Mouse (Mus musculus) frontal cortex, adult 2 months (tissue): ENCODE measurements around the gene Ndufb7. TPM values are rescaled to one million over a fixed set of nuclear protein-coding genes. Genes with fewer than 3 reads are reported as not detected.

Experiments used
- DNase-seq, 2 experiments: peaks; one replicate each; pipeline ENCODE4 v3.0.0; 2022; ENCODE audit warnings: low spot score in 1 of 2; ENCODE audit errors: extremely low spot score in 1 of 2
- polyA plus RNA-seq: library from polyadenylated mRNA; depleted of rRNA; stranded (reverse); fragments of >200 nt; gene quantifications from 2 replicates; pipeline ENCODE4 v1.2.3, GENCODE M21; 2012; rRNA removed

Gene Ndufb7
- polyA plus RNA-seq, 1 experiment = 324 TPM

DNA sequence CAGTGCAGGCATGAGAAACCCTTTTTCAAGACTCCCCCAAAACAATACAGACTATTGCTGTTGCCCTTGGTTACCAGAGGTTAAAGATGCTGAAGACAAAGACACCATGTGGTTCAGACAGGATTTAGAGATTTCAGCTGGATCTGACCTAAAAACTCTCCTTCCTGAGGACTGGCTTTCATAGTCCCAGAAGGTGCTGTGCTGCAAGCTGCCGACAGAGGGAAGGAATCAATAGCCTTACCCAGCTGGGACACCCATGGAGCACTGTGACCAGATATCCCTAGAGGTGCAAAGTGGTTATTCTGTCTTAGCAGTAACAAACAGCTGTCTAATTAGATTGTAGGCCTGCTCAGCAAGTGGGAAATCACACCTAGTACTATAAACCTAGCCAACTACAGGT, 31.7 kb downstream of the Ndufb7 start:
- no peak for DNase-seq

DNA sequence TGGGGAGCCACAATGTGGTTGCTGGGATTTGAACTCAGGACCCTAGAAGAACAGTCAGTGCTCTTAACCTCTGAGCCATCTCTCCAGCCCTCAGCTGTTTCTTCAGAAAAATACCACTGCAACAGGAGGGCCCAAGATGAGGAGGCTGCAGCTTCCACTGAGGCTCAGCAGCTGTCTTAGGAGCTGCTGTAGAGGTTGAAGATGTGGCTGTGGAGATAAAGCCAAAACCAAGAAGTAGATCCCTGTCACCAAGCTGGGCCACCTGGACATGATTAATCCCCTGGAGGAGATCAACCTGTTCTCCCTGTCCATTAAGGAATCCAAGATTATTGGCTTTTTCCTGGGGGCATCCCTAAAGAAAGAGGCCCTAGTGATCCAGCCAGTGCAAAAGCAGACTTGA, 33.3 kb downstream of the Ndufb7 start:
- no peak for DNase-seq

DNA sequence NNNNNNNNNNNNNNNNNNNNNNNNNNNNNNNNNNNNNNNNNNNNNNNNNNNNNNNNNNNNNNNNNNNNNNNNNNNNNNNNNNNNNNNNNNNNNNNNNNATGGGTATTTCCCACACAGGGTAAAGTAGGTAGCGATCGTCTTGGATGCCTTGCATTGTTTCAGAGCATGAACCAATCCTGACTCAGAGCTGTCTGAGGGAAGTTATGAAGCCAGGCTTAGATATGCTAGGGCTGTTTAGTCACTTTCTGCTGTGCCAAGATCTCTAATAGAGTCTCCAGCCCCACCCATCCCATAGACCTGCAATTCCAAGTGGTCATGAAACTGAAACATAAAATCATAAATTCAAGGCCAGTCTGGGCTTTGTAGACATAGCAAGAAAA, 36.2 kb downstream of the Ndufb7 start:
- no peak for DNase-seq

DNA sequence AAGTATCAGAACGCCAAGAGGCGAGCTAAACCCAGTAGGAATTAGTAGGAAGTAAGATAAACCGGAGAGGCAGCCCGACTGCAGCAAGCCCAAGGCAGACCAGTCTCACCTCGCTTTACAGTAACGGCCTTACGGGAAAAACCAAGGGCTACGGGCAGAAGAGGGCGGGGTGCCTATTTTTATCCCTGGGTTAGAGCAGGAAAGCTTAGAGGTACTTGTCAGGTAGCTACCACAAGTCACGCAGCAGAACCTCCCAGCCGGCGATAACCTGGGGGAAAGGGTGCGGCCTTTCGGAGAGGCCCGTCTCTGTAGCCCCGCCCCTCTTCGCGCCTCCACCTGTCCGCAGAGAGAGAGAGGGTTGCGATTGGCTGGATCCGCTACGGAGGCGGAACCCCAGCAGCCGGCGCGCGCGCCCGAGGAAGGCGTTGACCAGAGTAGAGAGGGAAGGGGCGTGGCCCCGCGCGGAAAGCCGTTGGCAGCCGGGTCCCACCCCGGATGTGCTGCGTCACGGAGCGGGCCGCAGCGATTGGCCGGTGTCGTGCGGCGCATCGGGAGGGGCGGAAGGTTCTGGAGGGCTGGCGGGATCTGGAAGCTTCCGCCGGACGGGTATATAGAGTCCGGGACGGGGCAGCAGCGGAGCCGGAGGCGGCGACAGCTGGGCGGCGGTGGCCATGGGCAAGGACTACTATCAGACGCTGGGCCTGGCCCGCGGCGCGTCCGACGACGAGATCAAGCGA, 41.4 kb downstream of the Ndufb7 start, which contains the start of the genes Tecr and Dnajb1:
Gene Tecr (minus strand): TSS at position 311 of the 737 bp plus-strand sequence.
Gene Dnajb1 (plus strand): TSS at position 533 of the 737 bp plus-strand sequence.
- peak; percentile 99 for DNase-seq

DNA sequence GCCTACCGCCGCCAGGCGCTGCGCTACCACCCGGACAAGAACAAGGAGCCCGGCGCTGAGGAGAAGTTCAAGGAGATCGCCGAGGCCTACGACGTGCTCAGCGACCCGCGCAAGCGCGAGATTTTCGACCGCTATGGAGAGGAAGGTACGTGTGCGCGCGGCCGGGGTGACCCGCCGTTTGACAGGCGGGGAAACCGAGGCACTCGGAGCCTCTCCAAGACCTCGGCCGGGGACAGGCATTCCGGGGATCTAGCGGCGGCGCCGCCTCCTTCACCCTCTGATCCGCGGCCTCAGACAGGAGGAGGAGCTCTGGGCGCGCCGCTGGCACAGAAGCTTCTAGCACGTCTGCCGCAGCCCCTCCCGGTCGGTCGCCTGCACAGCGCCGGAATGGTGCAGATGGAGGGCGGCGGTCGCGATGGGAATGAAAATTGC, 41.9 kb downstream of the Ndufb7 start:
- DNase-seq = peak in 1 of 2 experiments; percentile 80

DNA sequence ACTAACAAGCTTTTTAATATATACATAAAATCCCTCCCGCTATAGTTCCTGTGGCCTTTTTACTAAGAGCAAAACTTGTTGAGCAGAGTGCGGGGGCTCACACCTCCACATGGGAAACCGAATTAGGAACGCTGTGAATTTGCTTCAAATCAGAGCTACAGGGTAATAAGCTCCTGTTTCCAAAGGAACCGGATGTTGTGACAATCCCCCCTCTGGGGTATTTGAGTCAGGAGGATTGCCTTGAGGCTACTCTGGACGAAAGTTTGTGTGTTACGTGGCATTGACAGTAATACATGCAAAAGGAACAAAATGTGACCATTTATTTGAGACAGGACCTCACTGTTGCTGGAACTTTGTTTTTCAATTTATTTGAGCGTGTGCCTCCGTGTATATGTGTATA, 42.6 kb downstream of the Ndufb7 start:
- DNase-seq = no peak

DNA sequence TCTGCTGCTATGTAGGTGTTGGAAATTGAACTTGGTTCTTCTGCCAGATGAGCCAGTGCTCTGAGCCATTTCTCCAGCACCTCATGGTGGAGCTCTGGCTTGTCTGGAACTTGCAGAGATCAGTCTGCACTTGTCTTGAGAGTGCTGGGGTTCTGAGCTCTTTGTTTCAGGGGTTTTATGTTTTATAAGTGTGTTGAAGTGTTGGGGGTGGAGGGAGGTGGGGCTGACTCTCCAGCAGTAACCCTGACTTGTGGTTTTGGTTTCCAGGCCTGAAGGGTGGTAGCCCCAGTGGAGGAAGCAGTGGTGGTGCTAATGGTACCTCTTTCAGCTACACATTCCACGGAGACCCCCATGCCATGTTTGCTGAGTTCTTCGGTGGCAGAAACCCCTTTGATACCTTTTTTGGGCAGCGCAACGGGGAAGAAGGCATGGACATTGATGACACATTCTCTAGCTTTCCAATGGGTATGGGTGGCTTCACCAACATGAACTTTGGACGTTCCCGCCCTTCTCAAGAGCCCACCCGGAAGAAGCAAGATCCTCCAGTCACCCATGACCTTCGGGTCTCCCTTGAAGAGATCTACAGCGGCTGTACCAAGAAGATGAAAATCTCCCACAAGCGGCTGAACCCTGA, 43.2 kb downstream of the Ndufb7 start:
- no peak for DNase-seq

DNA sequence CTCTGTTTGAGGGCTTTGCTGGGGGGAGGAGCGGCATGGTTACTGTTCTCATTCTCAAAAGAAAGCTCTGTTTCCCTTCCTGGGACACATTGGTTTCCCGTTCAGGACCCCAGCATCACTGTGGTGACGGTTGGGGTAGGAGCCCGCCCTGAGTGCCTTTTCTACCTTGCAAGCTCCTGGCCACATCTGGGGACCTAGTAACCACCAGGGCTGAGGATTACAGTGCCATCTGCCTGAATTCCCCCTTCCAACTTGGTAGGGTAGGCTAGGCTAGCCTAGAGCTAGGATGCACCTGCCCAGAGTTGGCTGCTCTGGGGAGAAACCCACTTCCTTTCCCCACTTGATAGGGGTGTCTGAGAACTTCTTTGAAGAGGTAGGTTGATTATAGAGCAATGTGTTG, 45.5 kb downstream of the Ndufb7 start:
- DNase-seq = no peak

DNA sequence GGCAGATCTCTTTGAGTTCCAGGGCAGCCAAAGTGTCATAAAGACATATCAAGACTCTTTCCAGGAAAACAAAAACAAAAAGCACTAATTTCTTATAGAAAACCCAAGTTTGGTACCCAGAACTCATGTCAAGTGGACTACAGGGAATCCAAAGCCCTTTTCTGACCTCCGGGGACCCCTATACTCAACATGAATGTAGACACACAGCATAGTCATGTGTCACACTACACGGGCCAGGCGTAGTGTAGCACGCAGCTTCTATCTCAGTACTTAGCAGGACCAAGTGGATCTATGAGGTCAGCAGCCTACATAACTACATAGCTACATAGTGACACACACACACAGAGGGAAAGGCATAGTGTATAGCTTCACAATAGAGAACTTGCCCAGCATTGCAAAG, 47.2 kb downstream of the Ndufb7 start:
- DNase-seq = no peak

DNA sequence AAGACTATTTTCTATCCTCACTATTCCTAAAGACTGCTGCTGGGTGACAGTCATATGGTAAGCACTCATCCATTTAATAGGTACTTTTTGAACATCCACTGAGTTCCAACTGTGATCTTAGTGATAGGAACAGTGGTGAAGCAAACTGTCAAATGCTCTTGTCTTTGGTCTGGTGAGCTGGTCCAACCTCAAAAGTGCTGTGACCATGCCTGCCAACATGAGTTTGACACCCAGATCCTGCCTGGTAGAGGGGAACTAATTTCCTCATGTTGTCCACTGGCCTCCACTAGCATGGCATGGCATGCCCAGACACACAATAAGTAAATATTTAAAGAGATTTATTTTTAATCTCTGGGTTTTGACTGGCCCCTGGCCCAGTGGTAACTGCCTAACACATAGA, 50.2 kb downstream of the Ndufb7 start:
- no peak for DNase-seq

DNA sequence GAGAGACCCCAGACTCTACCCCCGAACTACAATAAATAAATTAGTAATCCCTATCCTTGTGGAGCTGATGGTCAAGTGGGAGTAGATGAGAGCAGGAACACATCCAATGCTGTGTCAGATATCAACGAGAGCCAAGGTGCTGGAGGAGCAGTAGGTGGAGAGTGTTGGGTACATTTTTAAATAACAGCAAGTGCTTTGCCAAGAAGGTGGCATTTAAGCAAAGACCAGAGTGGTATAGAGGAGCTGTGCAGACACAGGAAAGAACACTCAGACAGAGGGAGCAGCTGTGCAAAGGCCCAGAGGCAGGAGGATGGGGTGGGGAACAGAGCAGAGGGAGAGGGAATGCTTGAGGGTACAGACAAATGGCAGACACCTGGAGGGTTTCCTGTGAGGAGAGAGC, 50.6 kb downstream of the Ndufb7 start:
- peak; percentile 68 to 70 for DNase-seq

DNA sequence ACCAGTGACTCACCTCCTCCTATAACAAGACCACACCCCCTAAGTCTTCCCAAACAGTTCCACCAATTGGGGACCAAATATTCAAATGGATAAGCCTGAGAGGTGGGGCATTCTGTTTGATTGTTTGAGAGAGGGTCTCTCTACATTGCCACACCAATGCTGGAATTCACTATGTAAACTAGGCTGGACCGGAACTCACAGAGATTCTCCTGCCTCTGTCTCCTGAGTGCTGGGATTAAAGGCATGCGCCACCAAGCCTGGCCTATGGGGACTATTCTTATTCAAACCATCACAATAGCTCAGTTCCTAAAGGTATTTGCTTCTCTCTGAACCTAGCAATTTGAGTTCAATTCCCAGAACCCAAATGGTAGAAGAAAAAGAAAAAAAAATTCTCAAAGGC, 52.1 kb downstream of the Ndufb7 start:
- DNase-seq = no peak

DNA sequence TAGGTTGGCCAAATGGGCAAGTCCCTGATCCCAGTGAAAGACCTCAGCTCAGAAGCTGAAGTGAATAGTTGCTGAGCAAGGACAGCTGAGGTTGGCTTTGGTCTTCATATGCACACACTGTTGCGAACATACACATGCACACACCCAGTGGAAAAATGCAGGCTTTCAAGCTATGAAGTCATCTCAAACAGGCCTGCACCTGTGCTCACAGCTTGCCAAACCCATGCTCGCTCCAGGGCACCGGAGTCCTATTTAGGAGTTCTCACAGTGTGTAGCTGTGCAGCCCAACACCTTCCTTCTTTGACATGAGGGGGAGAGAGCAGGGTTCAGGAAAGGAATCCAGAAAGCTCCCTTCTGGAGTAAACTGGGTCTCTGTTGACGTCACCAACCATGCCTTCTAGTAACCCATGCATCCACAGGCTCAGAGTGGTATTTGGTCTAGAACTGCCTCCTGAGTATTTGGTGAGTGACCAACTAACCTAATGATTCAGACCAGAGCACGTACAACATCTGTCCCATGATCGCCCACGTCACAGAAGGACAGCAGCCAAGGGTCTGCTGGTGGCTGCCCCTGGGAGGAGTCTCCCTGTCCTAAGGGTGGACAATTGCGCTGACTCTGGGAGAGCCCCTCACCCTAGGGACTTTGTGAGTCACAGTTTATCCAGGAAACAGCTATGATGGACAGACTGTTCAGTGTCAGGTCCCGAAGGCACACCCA, 53.3 kb downstream of the Ndufb7 start:
- no peak for DNase-seq

Other genes with a start within 250 kb of the Ndufb7 start
- gene Elmod2, start 234.2 kb upstream of the Ndufb7 start, polyA plus RNA-seq = 12.5 and 12.9 TPM in 2 replicates
- not detected in 2 replicates for gene Mgat4d, start 218.2 kb upstream of the Ndufb7 start, polyA plus RNA-seq
- gene Clgn, start 176.8 kb upstream of the Ndufb7 start, polyA plus RNA-seq = 8.9 and 9.2 TPM in 2 replicates
- gene Scoc, start 108.3 kb upstream of the Ndufb7 start, polyA plus RNA-seq = 264 and 324 TPM in 2 replicates
- gene Olfr370, start 30.9 kb upstream of the Ndufb7 start, polyA plus RNA-seq = not detected in 2 replicates
- gene Tecr, start 41.3 kb downstream of the Ndufb7 start, polyA plus RNA-seq = 779 and 879 TPM in 2 replicates
- gene Dnajb1, start 41.5 kb downstream of the Ndufb7 start, polyA plus RNA-seq = 37.9 TPM in 2 replicates
- gene Gipc1, start 86.0 kb downstream of the Ndufb7 start, polyA plus RNA-seq = 86.3 and 90.2 TPM in 2 replicates
- gene Ptger1, start 100.0 kb downstream of the Ndufb7 start, polyA plus RNA-seq = 2.2 TPM in 2 replicates
- gene Pkn1, start 132.5 kb downstream of the Ndufb7 start, polyA plus RNA-seq = 51.9 and 61.9 TPM in 2 replicates
- 27.2 and 30.6 TPM in 2 replicates for gene Ddx39, start 148.5 kb downstream of the Ndufb7 start, polyA plus RNA-seq
- gene Adgre5, start 174.7 kb downstream of the Ndufb7 start, polyA plus RNA-seq = 21.8 and 23.0 TPM in 2 replicates